ENCODE assay signal across 24 mouse cellular contexts in genomic region chr12:28786310-28786709, GRCm38 (mm10).
"Had no signal": no experiment of that assay in that cellular context is flagged by ENCODE, and none has a peak within 500 bp of the region (broad histone marks: within the 10 kb centered on the region; RNA-seq: fewer than 3 reads in every experiment).

No protein-coding gene starts in this region.

- H3K4me3 ChIP-seq: layer of hippocampus, adult 2 months; limb, embryonic 10.5 days; limb, embryonic 13.5 days; liver, embryonic 12.5 days; liver, embryonic 15.5 days; lung, embryonic 15.5 days; midbrain, embryonic 15.5 days; neural tube, embryonic 12.5 days; neural tube, embryonic 15.5 days had no signal

- H3K36me3 ChIP-seq: limb, embryonic 10.5 days; limb, embryonic 13.5 days; liver, embryonic 12.5 days; liver, embryonic 15.5 days; lung, embryonic 15.5 days; midbrain, embryonic 15.5 days; neural tube, embryonic 12.5 days; neural tube, embryonic 15.5 days had no signal

- H3K9me3 ChIP-seq: limb, embryonic 10.5 days; limb, embryonic 13.5 days; liver, embryonic 12.5 days; liver, embryonic 15.5 days; lung, embryonic 15.5 days; megakaryocyte, embryonic 14.5 days; midbrain, embryonic 15.5 days; neural tube, embryonic 12.5 days; neural tube, embryonic 15.5 days had no signal

- H3K4me2 ChIP-seq: limb, embryonic 13.5 days; liver, embryonic 12.5 days; liver, embryonic 15.5 days; lung, embryonic 15.5 days; midbrain, embryonic 11.5 days; midbrain, embryonic 15.5 days; neural tube, embryonic 12.5 days; neural tube, embryonic 15.5 days had no signal

- H3K4me1 ChIP-seq: liver, embryonic 15.5 days; lung, embryonic 15.5 days had no signal

- H3K9ac ChIP-seq: limb, embryonic 13.5 days; liver, embryonic 12.5 days; liver, embryonic 15.5 days; lung, embryonic 15.5 days; midbrain, embryonic 15.5 days; neural tube, embryonic 12.5 days; neural tube, embryonic 15.5 days had no signal

- H3K27me3 ChIP-seq: limb, embryonic 13.5 days; liver, embryonic 12.5 days; liver, embryonic 15.5 days; lung, embryonic 15.5 days; megakaryocyte, embryonic 14.5 days; midbrain, embryonic 15.5 days; neural tube, embryonic 12.5 days; neural tube, embryonic 15.5 days had no signal

- H3K27ac ChIP-seq: layer of hippocampus, adult 2 months; limb, embryonic 13.5 days; liver, embryonic 12.5 days; liver, embryonic 15.5 days; lung, embryonic 15.5 days; midbrain, embryonic 15.5 days; neural tube, embryonic 12.5 days; neural tube, embryonic 15.5 days; stomach, postnatal 0 days had no signal

- ATAC-seq: liver, embryonic 12.5 days; midbrain, embryonic 15.5 days had no signal

- DNase-seq: kidney, postnatal 25 days; layer of hippocampus, adult 9-11 months; liver; lung, adult 18-20 months; lung, postnatal 10 days; lung, postnatal 36 days; right cerebral cortex, adult 18-20 months; right cerebral cortex, postnatal 14 days; right cerebral cortex, postnatal 4 days; thymus, adult 2 months; thymus, postnatal 14 days; thymus, postnatal 4 days had no signal
